Mouse (Mus musculus) thymus, postnatal 4 days (tissue): ENCODE measurements at regions not wholly inside any gene's neighbourhood (a gene's known extent, or its start where the extent isn't known, plus 50 kb on each side); places are given as distances from the start of the nearest gene placed in this dataset.
"Not testable (repeated sequence)": the region's sequence is repeated elsewhere in the genome, so short reads cannot be mapped to it uniquely, and the experiment has no call there.

Experiments used
- DNase-seq: peaks from one replicate; pipeline ENCODE4 v3.0.0; 2021

GRCm38 (mm10) chr1:41887556-41887955 lies 808.0 kb upstream of the Pou3f3 start:
- DNase-seq: no peak

- DNase-seq: no peak
These were observed 807.4 kb upstream of the Pou3f3 start for GRCm38 (mm10) chr1:41888213-41888612.

- DNase-seq: no peak
These were observed 806.6 kb upstream of the Pou3f3 start for GRCm38 (mm10) chr1:41888966-41889365.

GRCm38 (mm10) chr1:41889940-41890339 lies 805.6 kb upstream of the Pou3f3 start:
- DNase-seq: no peak

- DNase-seq: no peak
These were observed 804.6 kb upstream of the Pou3f3 start for GRCm38 (mm10) chr1:41890714-41891689.

GRCm38 (mm10) chr1:41891730-41892129 lies 803.8 kb upstream of the Pou3f3 start:
- no peak for DNase-seq

GRCm38 (mm10) chr1:41892376-41892775 lies 803.2 kb upstream of the Pou3f3 start:
- no peak for DNase-seq

GRCm38 (mm10) chr1:41897768-41898330 lies 797.7 kb upstream of the Pou3f3 start:
- no peak for DNase-seq

- DNase-seq: no peak
These were observed 795.2 kb upstream of the Pou3f3 start for GRCm38 (mm10) chr1:41900370-41900769.

GRCm38 (mm10) chr1:41905971-41906370 lies 789.6 kb upstream of the Pou3f3 start:
- DNase-seq: no peak

GRCm38 (mm10) chr1:41908001-41908807 lies 787.4 kb upstream of the Pou3f3 start:
- DNase-seq: no peak

- DNase-seq: no peak
These were observed 786.8 kb upstream of the Pou3f3 start for GRCm38 (mm10) chr1:41908808-41909110.

- no peak for DNase-seq
These were observed 785.8 kb upstream of the Pou3f3 start for GRCm38 (mm10) chr1:41909799-41910198.

- no peak for DNase-seq
These were observed 778.7 kb upstream of the Pou3f3 start for GRCm38 (mm10) chr1:41916730-41917347.

GRCm38 (mm10) chr1:41917807-41918206 lies 777.8 kb upstream of the Pou3f3 start:
- not testable (repeated sequence) for DNase-seq

GRCm38 (mm10) chr1:41918394-41919262 lies 776.9 kb upstream of the Pou3f3 start:
- no peak for DNase-seq

- DNase-seq: no peak
These were observed 761.8 kb upstream of the Pou3f3 start for GRCm38 (mm10) chr1:41933777-41934176.

- DNase-seq: no peak
These were observed 759.6 kb upstream of the Pou3f3 start for GRCm38 (mm10) chr1:41935912-41936478.

GRCm38 (mm10) chr1:41960982-41961381 lies 734.6 kb upstream of the Pou3f3 start:
- no peak for DNase-seq

- no peak for DNase-seq
These were observed 714.0 kb upstream of the Pou3f3 start for GRCm38 (mm10) chr1:41981545-41981944.

- DNase-seq: no peak
These were observed 689.3 kb upstream of the Pou3f3 start for GRCm38 (mm10) chr1:42006235-42006634.

GRCm38 (mm10) chr1:42008046-42008445 lies 687.5 kb upstream of the Pou3f3 start:
- no peak for DNase-seq
